Mouse (Mus musculus) CH12.LX (cell line): ENCODE data around the gene Zbtb42. TPM values are rescaled to one million over a fixed set of nuclear protein-coding genes. Genes with fewer than 3 reads are reported as not detected.
A peak's percentile ranks its signal among the peaks of the same experiment; 100 is the strongest.

Experiments used
- DNase-seq: peaks from one replicate; pipeline ENCODE4 v3.0.0-alpha.2; 2013; ENCODE audit errors: extremely low read depth
- H3K27ac ChIP-seq: 2 replicates; pipeline ENCODE4 v1.5.1; 2012; ENCODE audit warnings: low read depth, mild to moderate bottlenecking, control low read depth, moderate library complexity; ENCODE audit not compliant: insufficient read depth
- H3K27me3 ChIP-seq: replicated peaks from 2 replicates; pipeline ENCODE3; 2012; ENCODE audit warnings: inconsistent platforms
- H3K36me3 ChIP-seq, 2 experiments: replicated peaks in 1 of 2; 2 replicates each; pipeline versions ENCODE3 to v1.6.1; 2012; ENCODE audit warnings: inconsistent platforms in 1 of 2, low read length in 1 of 2, mild to moderate bottlenecking in 1 of 2, mixed read lengths in 1 of 2, moderate library complexity in 1 of 2; ENCODE audit not compliant: control insufficient read depth in 1 of 2, insufficient read depth in 1 of 2
- H3K4me1 ChIP-seq, 2 experiments: 2 replicates each; pipeline ENCODE4 v1.6.1; 2012; ENCODE audit warnings: inconsistent platforms in 1 of 2, moderate library complexity in 1 of 2; ENCODE audit not compliant: insufficient read depth in 2 of 2, control insufficient read depth in 1 of 2
- H3K4me2 ChIP-seq: 2 replicates; pipeline ENCODE4 v1.6.1; 2012; ENCODE audit warnings: low read depth, mild to moderate bottlenecking, control low read depth; ENCODE audit not compliant: poor library complexity, insufficient read depth, severe bottlenecking
- H3K4me3 ChIP-seq, 3 experiments: fragments of 150-350 bp in 1 of 3; sonication (generic) in 1 of 3; replicated peaks in 1 of 3; 2 replicates each; pipeline versions ENCODE3 to v1.5.1; 2011 to 2012; ENCODE audit warnings: low read depth in 2 of 3, low read length in 2 of 3, mild to moderate bottlenecking in 2 of 3, moderate library complexity in 2 of 3, control low read depth in 1 of 3, improper control_type of control experiment in 1 of 3, inconsistent platforms in 1 of 3, mixed read lengths in 1 of 3; ENCODE audit not compliant: poor library complexity in 1 of 3
- H3K79me2 ChIP-seq: replicated peaks from 2 replicates; pipeline ENCODE4 v1.6.1; 2012; ENCODE audit warnings: mild to moderate bottlenecking, moderate library complexity; ENCODE audit not compliant: control insufficient read depth, poor library complexity, insufficient read depth, severe bottlenecking; ENCODE audit errors: extremely low read depth
- H3K9ac ChIP-seq: 2 replicates; pipeline ENCODE4 v1.6.1; 2012; ENCODE audit warnings: low read depth, mild to moderate bottlenecking, control low read depth, moderate library complexity; ENCODE audit not compliant: insufficient read depth
- H3K9me3 ChIP-seq: replicated peaks from 2 replicates; pipeline ENCODE3; 2012; ENCODE audit warnings: low read length, inconsistent platforms, mixed read lengths
- CHD2 ChIP-seq: IDR thresholded peaks from 2 replicates; pipeline ENCODE4 v1.6.1; 2011; ENCODE audit warnings: low read length, improper control_type of control experiment
- CTCF ChIP-seq, 2 experiments: IDR thresholded peaks in 1 of 2; conservative IDR thresholded peaks in 1 of 2; 2 replicates each; pipeline ENCODE4 v1.5.1; 2011 to 2012; ENCODE audit warnings: low read depth in 2 of 2, low read length in 2 of 2, improper control_type of control experiment in 1 of 2, inconsistent platforms in 1 of 2, mild to moderate bottlenecking in 1 of 2, moderate library complexity in 1 of 2
- E2F4 ChIP-seq: IDR thresholded peaks from 2 replicates; pipeline ENCODE4 v1.6.1; 2011; ENCODE audit warnings: low read depth, low read length, improper control_type of control experiment; ENCODE audit not compliant: insufficient replicate concordance
- ELF1 ChIP-seq: IDR thresholded peaks from 2 replicates; pipeline ENCODE4 v1.6.1; 2014; ENCODE audit warnings: low read depth, mild to moderate bottlenecking, inconsistent platforms, low read length, improper control_type of control experiment
- EP300 ChIP-seq: IDR thresholded peaks from 2 replicates; pipeline ENCODE4 v1.6.1; 2011; ENCODE audit warnings: low read length, improper control_type of control experiment
- GABPA ChIP-seq: IDR thresholded peaks from 2 replicates; pipeline ENCODE4 v1.6.1; 2012; ENCODE audit warnings: low read depth, low read length, improper control_type of control experiment, inconsistent platforms; ENCODE audit not compliant: insufficient replicate concordance
- HCFC1 ChIP-seq: IDR thresholded peaks from 2 replicates; pipeline ENCODE4 v1.6.1; 2012; ENCODE audit warnings: low read depth, mild to moderate bottlenecking, inconsistent platforms, low read length, improper control_type of control experiment
- IRF4 ChIP-seq: IDR thresholded peaks from 2 replicates; pipeline ENCODE4 v1.6.1; 2014; ENCODE audit warnings: low read depth, mild to moderate bottlenecking, inconsistent platforms, low read length, improper control_type of control experiment
- MAX ChIP-seq: IDR thresholded peaks from 2 replicates; pipeline ENCODE4 v1.6.1; 2011; ENCODE audit warnings: low read length, improper control_type of control experiment
- MXI1 ChIP-seq: IDR thresholded peaks from 2 replicates; pipeline ENCODE4 v1.6.1; 2011; ENCODE audit warnings: mild to moderate bottlenecking, low read depth, low read length, improper control_type of control experiment
- MYC ChIP-seq: IDR thresholded peaks from 2 replicates; pipeline ENCODE4 v1.6.1; 2011; ENCODE audit warnings: low read depth, mild to moderate bottlenecking, improper control_type of control experiment, low read length
- NELFE ChIP-seq: IDR thresholded peaks from 2 replicates; pipeline ENCODE4 v1.6.1; 2011; ENCODE audit warnings: low read depth, low read length, improper control_type of control experiment
- NRF1 ChIP-seq: IDR thresholded peaks from 2 replicates; pipeline ENCODE4 v1.6.1; 2014; ENCODE audit warnings: low read depth, mild to moderate bottlenecking, inconsistent platforms, low read length, improper control_type of control experiment, moderate library complexity
- RAD21 ChIP-seq: IDR thresholded peaks from 2 replicates; pipeline ENCODE4 v1.6.1; 2011; ENCODE audit warnings: low read depth, mild to moderate bottlenecking, low read length, improper control_type of control experiment, moderate library complexity
- SMC3 ChIP-seq: IDR thresholded peaks from 2 replicates; pipeline ENCODE4 v1.6.1; 2011; ENCODE audit warnings: low read depth, low read length, improper control_type of control experiment
- TBP ChIP-seq: conservative IDR thresholded peaks from 2 replicates; pipeline ENCODE4 v1.6.1; 2011; ENCODE audit warnings: low read depth, low read length, improper control_type of control experiment
- USF1 ChIP-seq: IDR thresholded peaks from 2 replicates; pipeline ENCODE4 v1.6.1; 2014; ENCODE audit warnings: low read depth, mild to moderate bottlenecking, inconsistent platforms, low read length, improper control_type of control experiment
- ZKSCAN1 ChIP-seq: IDR thresholded peaks from 2 replicates; pipeline ENCODE4 v1.6.1; 2012; ENCODE audit warnings: low read depth, inconsistent platforms, low read length, improper control_type of control experiment, borderline replicate concordance
- ZNF384 ChIP-seq: IDR thresholded peaks from 2 replicates; pipeline ENCODE4 v1.6.1; 2012; ENCODE audit warnings: low read depth, low read length, improper control_type of control experiment, inconsistent platforms
- dilution Hi-C: fragments of 300-500 bp; cut with MboI; formaldehyde crosslinking; loops from 2 replicates; pipeline ENCODE4 v1.14.3; 2020; ENCODE audit warnings: low sequenced_read_pairs; ENCODE audit not compliant: extremely low pct_unique_long_range_greater_than_20kb, extremely low pct_ligation_motif_present
- in situ Hi-C: fragments of 300-500 bp; cut with MboI; formaldehyde crosslinking; loops from 3 replicates; pipeline ENCODE4 v1.14.3; 2019; ENCODE audit warnings: low sequenced_read_pairs, low pct_ligation_motif_present, low pct_unique_long_range_greater_than_20kb, mixed read lengths
- polyA plus RNA-seq: library from polyadenylated mRNA; unstranded; fragments of >175 nt; gene quantifications from 2 replicates; pipeline ENCODE4 v1.2.1, GENCODE M21; 2012; ENCODE audit warnings: low read depth; ENCODE audit not compliant: insufficient read length
- total RNA-seq, 2 experiments: library from RNA; depleted of rRNA; stranded (reverse); fragments of 300-350 nt in 1 of 2; fragments of >200 nt in 1 of 2; gene quantifications; 2 replicates each; pipeline ENCODE4 v1.2.3; 2012 to 2014

Zbtb42 gene
- total and polyA plus RNA-seq, 3 experiments: 0.11 to 0.30 TPM; not detected in 1

- Histone ChIP-seq H3K9me3 (no peaks in the 10 kb centered on the region), H3K36me3 (peaks cover 87 to 100% of the 10 kb centered on the region in 2 experiments), H3K79me2 (no peaks in the 10 kb centered on the region), H3K27me3 (no peaks in the 10 kb centered on the region), H3K4me2 (no peak overlapping the region), H3K9ac (no peak overlapping the region), H3K4me3 (no peak overlapping the region), H3K4me1 (no peaks in the 10 kb centered on the region), H3K27ac (no peak overlapping the region)
- dilution Hi-C loops (no loop called here), in situ Hi-C loops (loop anchor here (5.0 to 10.0 kb wide), 2 partner anchors 49 to 196 kb away; no protein-coding TSS in a partner anchor)
- DNase-seq: no peak
- TF ChIP-seq ELF1 (no peak), CHD2 (no peak), EP300 (no peak), E2F4 (no peak), RAD21 (no peak), CTCF (conservative IDR thresholded peaks at IDR 0.05 in 1 of 2, IDR thresholded peaks at IDR 0.05 in 1 of 2; ENCODE audit: low read depth in 2 of 2, low read length in 2 of 2) (no peak), NELFE (no peak), IRF4 (no peak), MAX (no peak), GABPA (no peak), NRF1 (no peak), HCFC1 (no peak), MXI1 (no peak), TBP (no peak), MYC (no peak), ZNF384 (no peak), ZKSCAN1 (no peak)
These were observed 20.0 kb upstream of the Zbtb42 start for GRCm38 (mm10) chr12:112658619-112659018.

- Histone ChIP-seq H3K4me3 (no peak overlapping the region), H3K36me3 (peaks cover 83 to 100% of the 10 kb centered on the region in 2 experiments), H3K9me3 (no peaks in the 10 kb centered on the region), H3K4me2 (no peak overlapping the region), H3K4me1 (peaks cover 0 to 2% of the 10 kb centered on the region in 2 experiments; a peak in 1 of 4 replicates), H3K27ac (no peak overlapping the region), H3K9ac (no peak overlapping the region), H3K27me3 (no peaks in the 10 kb centered on the region), H3K79me2 (no peaks in the 10 kb centered on the region)
- in situ Hi-C loops (loop anchor here (5.0 to 10.0 kb wide), 2 partner anchors 48 to 196 kb away; no protein-coding TSS in a partner anchor), dilution Hi-C loops (no loop called here)
- TF ChIP-seq HCFC1: no peak
- peak; percentile 32 for TF ChIP-seq SMC3
- TF ChIP-seq CTCF (conservative IDR thresholded peaks at IDR 0.05 in 1 of 2, IDR thresholded peaks at IDR 0.05 in 1 of 2; ENCODE audit: low read depth in 2 of 2, low read length in 2 of 2): peak in 1 of 2 experiments; percentile 62; a peak in 2 of 4 replicates
- TF ChIP-seq RAD21: peak; percentile 41
- TF ChIP-seq GABPA: no peak
- TF ChIP-seq USF1: no peak
- no peak for DNase-seq
These were observed 19.5 kb upstream of the Zbtb42 start for GRCm38 (mm10) chr12:112659109-112659508.
